Mouse (Mus musculus) liver, adult 2 months (tissue): ENCODE results near the gene Nek7. TPM values are rescaled to one million over a fixed set of nuclear protein-coding genes. Genes with fewer than 3 reads are reported as not detected.

ENCODE experiments used
- DNase-seq: peaks from one replicate; pipeline ENCODE4 v3.0.0-alpha.2; 2011; ENCODE audit warnings: low read depth, low spot score; ENCODE audit errors: extremely low read depth
- H3K27ac ChIP-seq: fragments of 200-500 bp; replicated peaks from 2 replicates; pipeline ENCODE4 v1.5.1; 2012; ENCODE audit warnings: low read depth, mild to moderate bottlenecking, control low read depth, inconsistent platforms, low read length; ENCODE audit not compliant: insufficient read depth
- H3K27me3 ChIP-seq: fragments of 200-500 bp; 2 replicates; pipeline ENCODE4 v1.6.1; 2012; ENCODE audit warnings: mild to moderate bottlenecking, moderate library complexity, low read length, inconsistent platforms; ENCODE audit not compliant: control insufficient read depth, insufficient read depth
- H3K36me3 ChIP-seq: fragments of 200-500 bp; 2 replicates; pipeline ENCODE4 v1.6.1; 2012; ENCODE audit warnings: low read length, inconsistent platforms; ENCODE audit not compliant: control insufficient read depth, insufficient read depth
- H3K4me1 ChIP-seq: fragments of 200-500 bp; 2 replicates; pipeline ENCODE4 v1.6.1; 2011; ENCODE audit warnings: low read length; ENCODE audit not compliant: control insufficient read depth, insufficient read depth
- H3K4me3 ChIP-seq: fragments of 200-500 bp; 2 replicates; pipeline ENCODE4 v1.5.1; 2011; ENCODE audit warnings: low read depth, mild to moderate bottlenecking, control low read depth, low read length, moderate library complexity; ENCODE audit not compliant: insufficient read depth
- H3K79me2 ChIP-seq: fragments of 200-500 bp; 2 replicates; pipeline ENCODE4 v1.6.1; 2012; ENCODE audit warnings: inconsistent platforms, mild to moderate bottlenecking, low read length, moderate library complexity; ENCODE audit not compliant: control insufficient read depth, insufficient read depth
- H3K9ac ChIP-seq: fragments of 200-500 bp; 2 replicates; pipeline ENCODE4 v1.6.1; 2012; ENCODE audit warnings: low read depth, mild to moderate bottlenecking, control low read depth, inconsistent platforms, low read length
- CTCF ChIP-seq: fragments of 200-500 bp; IDR thresholded peaks from 2 replicates; pipeline ENCODE4 v1.5.1; 2011; ENCODE audit warnings: low read depth, low read length, control low read depth
- POLR2A ChIP-seq: fragments of 200-500 bp; IDR thresholded peaks from 2 replicates; pipeline ENCODE4 v1.6.1; 2011; ENCODE audit warnings: low read length, control low read depth; ENCODE audit not compliant: insufficient read depth; ENCODE audit errors: extremely low read depth
- WGBS: fragments of 180-500 bp; shearing (Covaris S2); methylation state at CpG from one replicate; pipeline ENCODE4 v1.1.7; 2018; 5-methylcytosine and 5-hydroxymethylcytosine counted together
- polyA plus RNA-seq: library from polyadenylated mRNA; depleted of rRNA; stranded (reverse); fragments of >200 nt; gene quantifications from 2 replicates; pipeline ENCODE4 v1.2.3, GENCODE M21; 2012; rRNA removed
- total RNA-seq: library from RNA; depleted of rRNA; stranded (reverse); fragments of >200 nt; gene quantifications from 2 replicates; pipeline ENCODE4 v1.2.3, GENCODE M21; 2014; rRNA removed

The Nek7 gene
- total and polyA plus RNA-seq, 2 experiments: 6.3 to 31.5 TPM

DNA sequence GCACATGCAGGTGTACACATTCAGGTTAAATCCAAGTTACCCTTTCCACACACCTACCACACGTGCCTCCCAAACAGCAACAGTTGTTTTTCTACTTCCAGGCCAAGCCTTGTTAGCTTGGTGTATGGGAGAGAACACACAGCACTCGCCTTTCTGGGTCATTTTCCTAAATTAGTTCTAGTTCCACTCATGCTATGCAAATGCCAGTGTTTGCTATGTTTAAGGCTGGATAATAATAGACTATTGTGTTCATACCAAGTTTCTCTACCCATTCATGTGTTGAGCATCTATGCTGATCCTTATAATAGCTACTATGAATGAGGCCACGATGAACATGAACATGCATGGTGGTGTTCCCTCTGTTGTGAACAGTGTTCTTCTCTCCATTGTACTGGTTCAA is 158.5 kb downstream of the Nek7 start:
- no peak for TF ChIP-seq CTCF
- TF ChIP-seq POLR2A: no peak
- no peak overlapping the region for H3K4me3 ChIP-seq
- no peaks in the 10 kb centered on the region for H3K79me2 ChIP-seq
- no peaks in the 10 kb centered on the region for H3K27me3 ChIP-seq
- no peaks in the 10 kb centered on the region for H3K4me1 ChIP-seq
- no peak for DNase-seq
- no peak overlapping the region for H3K27ac ChIP-seq
- H3K9ac ChIP-seq: no peak overlapping the region
- no peaks in the 10 kb centered on the region for H3K36me3 ChIP-seq
- 81% methylated on average over 3 of the region's 3 CpGs for WGBS

DNA sequence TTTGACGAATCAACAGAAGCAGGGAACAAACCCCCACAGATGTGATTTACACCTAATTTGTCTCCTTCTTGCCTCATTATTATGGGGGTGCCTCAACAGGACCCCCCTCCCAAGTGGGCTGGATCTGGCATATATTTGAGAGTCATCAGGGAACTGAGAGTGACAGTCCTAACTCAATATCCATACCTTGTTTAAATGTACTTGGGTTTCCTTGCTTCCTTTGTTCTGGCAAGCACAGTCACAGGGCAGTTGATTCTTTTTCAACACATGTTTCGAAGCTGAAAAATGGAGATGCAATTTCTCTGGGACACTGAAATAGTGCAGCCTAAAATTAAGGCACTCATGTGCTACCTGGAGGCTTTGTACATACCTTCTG is 170.5 kb downstream of the Nek7 start:
- no peak overlapping the region for H3K27ac ChIP-seq
- no peaks in the 10 kb centered on the region for H3K4me1 ChIP-seq
- DNase-seq: no peak
- H3K9ac ChIP-seq: no peak overlapping the region
- no peak overlapping the region for H3K4me3 ChIP-seq
- TF ChIP-seq CTCF (no peak), POLR2A (no peak)
- 62% methylated on average over 2 of the region's 2 CpGs for WGBS
- H3K79me2 ChIP-seq: no peaks in the 10 kb centered on the region
- H3K36me3 ChIP-seq: no peaks in the 10 kb centered on the region
- H3K27me3 ChIP-seq: 0 out of 2 replicates have a peak, but pooled peaks cover 3% of the 10 kb centered on the region

DNA sequence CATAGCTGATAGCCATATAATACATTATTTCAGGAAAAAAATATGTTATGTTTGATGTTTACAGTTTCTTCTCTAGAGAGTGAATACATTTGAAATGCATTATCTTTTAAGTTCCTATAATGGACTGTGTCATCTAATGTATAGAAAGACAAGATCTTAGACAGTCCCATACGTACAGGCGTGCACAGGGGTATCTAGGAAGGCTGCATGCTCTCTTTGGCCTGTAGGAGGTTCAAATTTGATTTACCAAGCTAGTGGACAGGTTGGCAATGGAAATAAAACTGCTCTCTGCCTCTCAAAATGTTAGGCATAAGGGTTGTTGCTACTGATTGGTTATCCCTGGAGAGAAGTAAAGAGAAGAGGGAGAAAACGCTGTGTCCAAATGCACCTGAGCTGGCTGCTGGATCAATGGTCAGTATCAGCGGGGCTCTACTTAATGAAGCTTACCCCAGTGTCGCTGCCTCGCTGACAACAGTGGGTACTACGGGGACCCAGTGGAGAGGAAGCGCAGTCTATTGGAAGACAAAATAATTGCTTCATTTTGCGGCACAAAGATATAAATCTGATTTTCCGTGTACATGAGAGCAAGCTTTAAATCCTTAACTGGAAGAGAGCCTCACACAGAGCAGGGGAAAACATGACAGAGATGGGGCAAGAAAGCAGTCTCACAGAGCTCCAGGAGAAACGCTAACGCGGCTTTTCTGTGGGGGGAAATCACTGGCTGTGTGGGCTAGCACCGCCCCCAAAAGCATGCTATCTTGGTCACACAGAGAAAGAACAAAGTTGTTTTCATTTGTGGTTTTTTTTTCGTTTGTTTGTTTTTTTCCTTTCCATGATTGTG is 171.1 kb downstream of the Nek7 start:
- Histone ChIP-seq H3K9ac (no peak overlapping the region), H3K27me3 (0 out of 2 replicates have a peak, but pooled peaks cover 3% of the 10 kb centered on the region), H3K4me1 (no peaks in the 10 kb centered on the region), H3K36me3 (no peaks in the 10 kb centered on the region), H3K79me2 (no peaks in the 10 kb centered on the region), H3K4me3 (no peak overlapping the region), H3K27ac (no peak overlapping the region)
- WGBS: 32% methylated on average over 15 of the region's 15 CpGs
- no peak for DNase-seq
- TF ChIP-seq POLR2A: no peak
- no peak for TF ChIP-seq CTCF

- TF ChIP-seq CTCF (no peak), POLR2A (no peak)
- WGBS: 88% methylated on average over 1 of the region's 1 CpGs
These were observed 173.1 kb downstream of the Nek7 start for GRCm38 (mm10) chr1:138446846-138447245.

More at GRCm38 (mm10) chr1:138446846-138447245, 173.1 kb downstream of the Nek7 start:
- no peak for DNase-seq
- no peak overlapping the region for H3K4me3 ChIP-seq
- no peaks in the 10 kb centered on the region for H3K4me1 ChIP-seq
- no peaks in the 10 kb centered on the region for H3K79me2 ChIP-seq
- H3K27ac ChIP-seq: no peak overlapping the region
- H3K9ac ChIP-seq: no peak overlapping the region
- H3K36me3 ChIP-seq: no peaks in the 10 kb centered on the region
- H3K27me3 ChIP-seq: 0 out of 2 replicates have a peak, but pooled peaks cover 3% of the 10 kb centered on the region

Other genes with a start within 250 kb of the Nek7 start
- gene Lhx9, start 228.4 kb upstream of the Nek7 start, total RNA-seq: not detected in 2 replicates
- 0.01 TPM in 1 of 2 replicates, not detected in the other for gene Lhx9, start 228.4 kb upstream of the Nek7 start, polyA plus RNA-seq
- gene 2310009B15Rik, start 236.7 kb upstream of the Nek7 start, total RNA-seq: 14.0 and 14.8 TPM in 2 replicates
- gene 2310009B15Rik, start 236.7 kb upstream of the Nek7 start, polyA plus RNA-seq: 11.8 and 17.4 TPM in 2 replicates